Mouse (Mus musculus): ENCODE results near the gene Pex12.

- TF ChIP-seq CTCF (IDR thresholded peaks at IDR 0.05; ENCODE audit: low read depth, low read length), result no peak
- TF ChIP-seq EP300 (IDR thresholded peaks at IDR 0.05; ENCODE audit: insufficient read depth, low read depth, low read length), result no peak
- TF ChIP-seq POLR2A (IDR thresholded peaks at IDR 0.05; ENCODE audit: insufficient read depth, low read length), result no peak
These were observed 26.1 kb downstream of the Pex12 start for GRCm38 (mm10) chr11:83276251-83276650.

Data from ES-Bruce4 (cell line).